In genomic region chr2:132262879-132263398, GRCm38 (mm10) we compare ENCODE assay signal across 8 mouse cellular contexts. TPM values are rescaled to one million over a fixed set of nuclear protein-coding genes. Genes with fewer than 3 reads are reported as not detected.
DNase-seq lines count a peak whose midpoint lies in the region; ATAC-seq lines count a peak whose summit lies in the region.

Gene Cds2 (plus strand): TSS chr2:132263148.

- H3K9ac ChIP-seq in hindbrain, embryonic 14.5 days, result peak within 1 kb of the TSS; percentile 94

- H3K9me3 ChIP-seq in hindbrain, embryonic 14.5 days (ENCODE audit: control insufficient read depth, low read length), result no peaks in the 10 kb centered on the region

- H3K4me2 ChIP-seq in hindbrain, embryonic 14.5 days (replicated peaks), result peak within 1 kb of the TSS; percentile 77

- peak within 1 kb of the TSS; percentile 93 for H3K4me3 ChIP-seq in hindbrain, embryonic 14.5 days (replicated peaks; ENCODE audit: low read length)

- peaks cover 15% of the 10 kb centered on the region for H3K4me1 ChIP-seq in hindbrain, embryonic 14.5 days (replicated peaks; ENCODE audit: control insufficient read depth, insufficient read depth, low read length)

- peak within 1 kb of the TSS; percentile 88 for H3K27ac ChIP-seq in hindbrain, embryonic 14.5 days

- ATAC-seq in hindbrain, embryonic 14.5 days (ENCODE audit: low FRiP score), result peak; percentile 99

- H3K36me3 ChIP-seq in hindbrain, embryonic 14.5 days (replicated peaks; ENCODE audit: control insufficient read depth, insufficient read depth), result no peaks in the 10 kb centered on the region

- H3K27me3 ChIP-seq in hindbrain, embryonic 14.5 days (ENCODE audit: control insufficient read depth, insufficient read depth, low read length), result no peaks in the 10 kb centered on the region

- WGBS in hindbrain, embryonic 14.5 days, result under 1% methylated on average over 43 of the region's 49 CpGs

- DNase-seq in R1 (ENCODE audit: low read depth, low spot score), result peak; percentile 99
- DNase-seq in cerebellum, postnatal 25 days, result peak; percentile 99
- DNase-seq in frontal cortex, postnatal 25 days (ENCODE audit: low spot score in 2 of 2), result peak; percentile 94 to 98
- peak; percentile 98 for DNase-seq in hindbrain, embryonic 14.5 days (ENCODE audit: low spot score)
- peak; percentile 99 for DNase-seq in layer of hippocampus, postnatal 36 days
- peak; percentile 99 for DNase-seq in lung, postnatal 36 days
- peak; percentile 99 for DNase-seq in retina, postnatal 1 day
- peak; percentile 98 for DNase-seq in urinary bladder, adult 18-20 months (ENCODE audit: low spot score in 2 of 2)

RNA-seq across cellular contexts. Expression of gene Cds2, which starts in this region (rescaled TPM):
- 57.2 and 59.9 TPM in 2 replicates for polyA plus RNA-seq in hindbrain, embryonic 14.5 days (2014; fragmentation: Nextera tagmentation; extraction: Ambion mirVana)
- 100 to 1,000 TPM; 255 to 262 TPM for total RNA-seq in layer of hippocampus, postnatal 36 days (2021)

Comparison
In these comparisons a context has a peak if more than half of its experiments do, and no peak if none do; other contexts are left out.
1. Peak in every context shown above with its lines: DNase-seq, ATAC-seq, H3K4me3 ChIP-seq and H3K27ac ChIP-seq.